Mouse (Mus musculus) lung, postnatal 0 days (tissue): Measurements from ENCODE around the gene Ar. TPM values are rescaled to one million over a fixed set of nuclear protein-coding genes. Genes with fewer than 3 reads are reported as not detected.

Source experiments
- ATAC-seq: fragments of 200-750 bp; cut with Nextera tagmentation; 2 replicates; pipeline ENCODE4 v1.8.0; 2017; ENCODE audit warnings: moderate library complexity
- DNase-seq: peaks from one replicate; pipeline ENCODE4 v3.0.0-alpha.2; 2016; ENCODE audit warnings: low spot score
- H3K27ac ChIP-seq: fragments of 300-500 bp; sonication (generic); 2 replicates; pipeline ENCODE4 v1.5.1; 2014; ENCODE audit warnings: antibody characterized with exemption, mild to moderate bottlenecking, low read length, mixed read lengths
- H3K27me3 ChIP-seq: fragments of 300-500 bp; sonication (generic); replicated peaks from 2 replicates; pipeline ENCODE4 v1.6.1; 2014; ENCODE audit warnings: low read length, mixed read lengths; ENCODE audit not compliant: insufficient read depth
- H3K36me3 ChIP-seq: fragments of 300-500 bp; sonication (generic); 2 replicates; pipeline ENCODE4 v1.6.1; 2014; ENCODE audit warnings: low read length, mixed read lengths; ENCODE audit not compliant: insufficient read depth
- H3K4me1 ChIP-seq: fragments of 300-500 bp; sonication (generic); 2 replicates; pipeline ENCODE4 v1.6.1; 2014; ENCODE audit warnings: antibody characterized with exemption, low read depth, low read length, mixed read lengths; ENCODE audit not compliant: insufficient read depth
- H3K4me2 ChIP-seq: fragments of 300-500 bp; sonication (generic); replicated peaks from 2 replicates; pipeline ENCODE4 v1.6.1; 2014; ENCODE audit warnings: low read depth, mild to moderate bottlenecking, low read length, moderate library complexity, mixed read lengths
- H3K4me3 ChIP-seq: fragments of 300-500 bp; sonication (generic); 2 replicates; pipeline ENCODE4 v1.5.1; 2014; ENCODE audit warnings: low read depth, low read length
- H3K9ac ChIP-seq: fragments of 300-500 bp; sonication (generic); replicated peaks from 2 replicates; pipeline ENCODE4 v1.6.1; 2014; ENCODE audit warnings: low read depth, mild to moderate bottlenecking
- H3K9me3 ChIP-seq: fragments of 300-500 bp; sonication (generic); 2 replicates; pipeline ENCODE4 v1.6.1; 2016; ENCODE audit warnings: low read length, mixed read lengths
- CTCF ChIP-seq: IDR thresholded peaks from 2 replicates; pipeline ENCODE4 v1.5.1; 2016; ENCODE audit warnings: antibody characterized with exemption, mild to moderate bottlenecking
- EP300 ChIP-seq: IDR thresholded peaks from 2 replicates; pipeline ENCODE4 v1.6.1; 2016; ENCODE audit warnings: antibody characterized with exemption, mild to moderate bottlenecking, control low read depth
- WGBS: fragments of 180-500 bp; shearing (Covaris S2); extraction: QIAGEN DNeasy Blood & Tissue Kit; methylation state at CpG from one replicate; pipeline ENCODE4 v1.1.7; 2014; 5-methylcytosine and 5-hydroxymethylcytosine counted together
- polyA plus RNA-seq: library from polyadenylated mRNA; unstranded; fragments of >200 nt; fragmentation: Nextera tagmentation; extraction: Ambion mirVana; gene quantifications from 2 replicates; pipeline ENCODE4 v1.2.1, GENCODE M21; 2015

Gene Ar
- polyA plus RNA-seq, result 0.21 and 0.30 TPM in 2 replicates

GRCm38 (mm10) chrX:98148531-98149342, at the start of gene Ar:
Gene Ar (plus strand): TSS chrX:98148769.
- Histone ChIP-seq H3K4me3 (peak within 1 kb of the TSS; percentile 28; the same call in 1 of the 2 replicates), H3K27ac (no peak within 1 kb of the TSS), H3K4me1 (no peaks in the 10 kb centered on the region), H3K9me3 (no peaks in the 10 kb centered on the region), H3K4me2 (peak within 1 kb of the TSS; percentile 56), H3K9ac (no peak within 1 kb of the TSS), H3K36me3 (no peaks in the 10 kb centered on the region), H3K27me3 (peaks cover 4% of the 10 kb centered on the region; the same call in 1 of the 2 replicates)
- WGBS, result 12% methylated on average over 20 of the region's 27 CpGs
- DNase-seq, result peak; percentile 10
- TF ChIP-seq EP300 (no peak), CTCF (no peak)
- peak; percentile 41; the same call in 1 of the 2 replicates for ATAC-seq

GRCm38 (mm10) chrX:98149724-98150392, 1.3 kb downstream of the Ar start:
- no peaks in the 10 kb centered on the region for H3K9me3 ChIP-seq
- H3K4me2 ChIP-seq, result peak overlapping the region; percentile 56
- DNase-seq (no peak), ATAC-seq (no peak)
- TF ChIP-seq CTCF (no peak), EP300 (no peak)
- H3K4me1 ChIP-seq, result no peaks in the 10 kb centered on the region
- WGBS, result 15% methylated on average over 29 of the region's 30 CpGs
- no peaks in the 10 kb centered on the region for H3K36me3 ChIP-seq
- H3K9ac ChIP-seq, result no peak overlapping the region
- peak overlapping the region; percentile 28 for H3K4me3 ChIP-seq
- H3K27ac ChIP-seq, result no peak overlapping the region
- peaks cover 4% of the 10 kb centered on the region; the same call in 1 of the 2 replicates for H3K27me3 ChIP-seq

- Histone ChIP-seq H3K4me3 (0 out of 2 replicates have a peak overlapping the region, but pooled peaks have one; percentile 12), H3K9me3 (no peaks in the 10 kb centered on the region), H3K9ac (no peak overlapping the region), H3K4me2 (peak overlapping the region; percentile 56), H3K4me1 (no peaks in the 10 kb centered on the region), H3K36me3 (no peaks in the 10 kb centered on the region), H3K27ac (no peak overlapping the region), H3K27me3 (peaks cover 4% of the 10 kb centered on the region; the same call in 1 of the 2 replicates)
- 15% methylated on average over 32 of the region's 33 CpGs for WGBS
- no peak for TF ChIP-seq EP300
- no peak for TF ChIP-seq CTCF
- ATAC-seq, result no peak
- no peak for DNase-seq
Measured at GRCm38 (mm10) chrX:98150393-98151119, 2.0 kb downstream of the Ar start.

- Histone ChIP-seq H3K36me3 (no peaks in the 10 kb centered on the region), H3K9me3 (no peaks in the 10 kb centered on the region), H3K4me3 (no peak overlapping the region), H3K4me2 (no peak overlapping the region), H3K4me1 (no peaks in the 10 kb centered on the region), H3K27me3 (no peaks in the 10 kb centered on the region), H3K27ac (no peak overlapping the region), H3K9ac (no peak overlapping the region)
- no peak for DNase-seq
- TF ChIP-seq EP300, result no peak
- TF ChIP-seq CTCF, result no peak
- ATAC-seq, result no peak
Measured at GRCm38 (mm10) chrX:98189759-98190158, 41.2 kb downstream of the Ar start.

- DNase-seq (no peak), ATAC-seq (no peak)
- no peak for TF ChIP-seq EP300
- TF ChIP-seq CTCF, result no peak
Measured at GRCm38 (mm10) chrX:98205766-98206165, 57.2 kb downstream of the Ar start.

GRCm38 (mm10) chrX:98207166-98207565, 58.6 kb downstream of the Ar start:
- Histone ChIP-seq H3K27ac (no peak overlapping the region), H3K9ac (no peak overlapping the region), H3K36me3 (no peaks in the 10 kb centered on the region), H3K27me3 (no peaks in the 10 kb centered on the region), H3K4me1 (no peaks in the 10 kb centered on the region), H3K4me2 (no peak overlapping the region), H3K4me3 (no peak overlapping the region), H3K9me3 (no peaks in the 10 kb centered on the region)
- TF ChIP-seq CTCF (no peak), EP300 (no peak)
- ATAC-seq, result no peak
- 68% methylated on average over 4 of the region's 4 CpGs for WGBS
- DNase-seq, result no peak

More at GRCm38 (mm10) chrX:98205766-98206165, 57.2 kb downstream of the Ar start:
- Histone ChIP-seq H3K36me3 (no peaks in the 10 kb centered on the region), H3K9ac (no peak overlapping the region), H3K4me3 (no peak overlapping the region), H3K27me3 (no peaks in the 10 kb centered on the region), H3K9me3 (no peaks in the 10 kb centered on the region), H3K27ac (no peak overlapping the region), H3K4me2 (no peak overlapping the region), H3K4me1 (no peaks in the 10 kb centered on the region)
- 45% methylated on average over 3 of the region's 3 CpGs for WGBS
